Mouse (Mus musculus) kidney, adult 18-20 months (tissue): ENCODE results near the gene Drg1.
A peak's percentile ranks its signal among the peaks of the same experiment; 100 is the strongest.

ENCODE experiments used
- DNase-seq: peaks from one replicate; pipeline ENCODE4 v3.0.0; 2021

The Drg1 gene

GRCm38 (mm10) chr11:3266079-3266685, at the start of gene Drg1:
Drg1 (minus strand) TSS chr11:3266415.
- DNase-seq: peak; percentile 92

- peak; percentile 78 for DNase-seq
Measured at GRCm38 (mm10) chr11:3314148-3314547, 47.9 kb upstream of the Drg1 start.

- DNase-seq: no peak
Measured at GRCm38 (mm10) chr11:3313294-3313693, 47.1 kb upstream of the Drg1 start.

- no peak for DNase-seq
Measured at GRCm38 (mm10) chr11:3311586-3312347, 45.6 kb upstream of the Drg1 start.

- DNase-seq: no peak
Measured at GRCm38 (mm10) chr11:3310789-3311585, 44.8 kb upstream of the Drg1 start.

GRCm38 (mm10) chr11:3309884-3310283, 43.7 kb upstream of the Drg1 start:
- DNase-seq: no peak

GRCm38 (mm10) chr11:3307875-3308274, 41.7 kb upstream of the Drg1 start:
- DNase-seq: no peak

- no peak for DNase-seq
Measured at GRCm38 (mm10) chr11:3305821-3306220, 39.6 kb upstream of the Drg1 start.

GRCm38 (mm10) chr11:3302792-3303191, 36.6 kb upstream of the Drg1 start:
- DNase-seq: peak; percentile 39

GRCm38 (mm10) chr11:3302385-3302784, 36.2 kb upstream of the Drg1 start:
- DNase-seq: no peak

GRCm38 (mm10) chr11:3301075-3301474, 34.9 kb upstream of the Drg1 start:
- DNase-seq: no peak

GRCm38 (mm10) chr11:3298813-3299185, 32.6 kb upstream of the Drg1 start:
- DNase-seq: no peak

GRCm38 (mm10) chr11:3297871-3298812, 31.9 kb upstream of the Drg1 start:
- DNase-seq: no peak

GRCm38 (mm10) chr11:3296056-3296455, 29.8 kb upstream of the Drg1 start:
- DNase-seq: no peak

GRCm38 (mm10) chr11:3294641-3295040, 28.4 kb upstream of the Drg1 start:
- DNase-seq: no peak

- no peak for DNase-seq
Measured at GRCm38 (mm10) chr11:3293361-3293760, 27.1 kb upstream of the Drg1 start.

GRCm38 (mm10) chr11:3292711-3293249, 26.6 kb upstream of the Drg1 start:
- peak; percentile 47 for DNase-seq

GRCm38 (mm10) chr11:3292062-3292421, 25.8 kb upstream of the Drg1 start:
- peak; percentile 67 for DNase-seq

- DNase-seq: no peak
Measured at GRCm38 (mm10) chr11:3291311-3292061, 25.3 kb upstream of the Drg1 start.

- peak; percentile 64 for DNase-seq
Measured at GRCm38 (mm10) chr11:3290640-3291310, 24.6 kb upstream of the Drg1 start.
